Mouse (Mus musculus): ENCODE results near the gene Shisa6. TPM values are rescaled to one million over a fixed set of nuclear protein-coding genes. Genes with fewer than 3 reads are reported as not detected.

Gene Shisa6
- 0.70 and 1.5 TPM in 2 replicates for polyA plus RNA-seq (2014; fragmentation: Nextera tagmentation; extraction: Ambion mirVana)

DNA sequence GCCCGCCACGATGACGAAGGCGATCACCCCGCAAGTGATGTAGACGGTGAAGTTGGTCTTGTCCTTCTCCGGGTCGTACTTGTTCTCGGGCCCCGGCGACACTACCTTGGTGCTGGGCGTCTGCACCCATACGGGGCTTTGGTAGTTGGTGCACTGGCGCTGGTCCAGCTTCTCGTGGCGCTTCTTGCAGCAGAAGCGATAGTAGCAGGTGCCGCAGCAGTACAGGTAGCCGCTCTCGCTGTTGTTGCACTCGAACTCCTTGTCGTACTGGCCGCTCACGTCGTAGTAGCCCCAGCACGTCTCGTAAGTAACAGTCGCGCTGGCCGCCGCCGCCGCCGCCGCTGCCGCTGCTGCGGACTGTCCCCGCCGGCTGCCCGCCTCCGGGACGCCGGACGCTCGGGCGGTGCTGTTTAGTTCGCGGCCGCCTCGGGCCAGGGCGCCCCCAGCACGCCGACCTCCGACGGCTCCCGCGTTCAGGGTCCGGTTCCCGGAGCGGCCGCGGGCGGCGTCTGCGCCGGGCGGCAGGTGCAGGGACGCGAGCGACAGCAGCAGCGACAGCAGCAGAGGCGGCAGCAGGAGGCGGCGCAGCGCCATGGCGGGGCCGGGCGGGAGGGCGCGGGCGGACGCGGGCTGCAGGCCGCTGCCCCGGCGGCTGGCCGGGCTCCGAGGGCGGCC, at the start of gene Shisa6:
Gene Shisa6, minus strand, starts transcription at position 594 of the 675 bp plus-strand sequence.
- Histone ChIP-seq H3K27ac (ENCODE audit: low read depth, low read length) (0 out of 2 replicates have a peak within 1 kb of the TSS, but pooled peaks have one; percentile 8), H3K9ac (ENCODE audit: low read length) (peak within 1 kb of the TSS; percentile 64), H3K4me1 (ENCODE audit: control insufficient read depth, insufficient read depth, low read length) (no peaks in the 10 kb centered on the region), H3K4me2 (ENCODE audit: low read depth) (peak within 1 kb of the TSS; percentile 93), H3K27me3 (ENCODE audit: control insufficient read depth, insufficient read depth, low read length) (peaks cover 39% of the 10 kb centered on the region), H3K36me3 (ENCODE audit: control insufficient read depth, insufficient read depth, low read length) (no peaks in the 10 kb centered on the region), H3K9me3 (ENCODE audit: control insufficient read depth, low read length) (no peaks in the 10 kb centered on the region), H3K4me3 (ENCODE audit: low read depth, low read length) (peak within 1 kb of the TSS; percentile 59)
- DNase-seq (ENCODE audit: low spot score) (peak; percentile 57), ATAC-seq (ENCODE audit: insufficient read depth, low FRiP score, low TSS enrichment) (peak; percentile 75)
- WGBS, result under 1% methylated on average over 44 of the region's 89 CpGs

DNA sequence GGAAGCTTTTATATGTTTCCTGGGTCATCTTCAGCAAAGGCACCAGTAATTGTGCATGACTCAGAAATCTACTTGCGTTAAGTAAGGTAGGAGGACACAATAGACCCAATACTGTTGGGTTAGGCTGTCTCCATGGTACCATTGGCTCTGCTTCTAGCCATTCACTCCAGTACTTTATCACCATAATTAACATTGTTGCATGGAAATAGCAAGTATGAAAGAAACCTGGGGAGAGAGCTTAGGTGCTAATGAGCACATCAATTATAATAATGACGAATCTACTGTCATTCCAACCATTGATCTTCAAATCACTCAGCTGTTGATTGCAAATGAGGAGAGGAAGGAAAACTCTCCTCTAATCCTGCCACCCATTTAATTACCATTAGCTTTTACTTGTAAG, 48.1 kb upstream of the Shisa6 start:
- WGBS, result 7% methylated on average over 2 of the region's 2 CpGs
- no peaks in the 10 kb centered on the region for H3K9me3 ChIP-seq (ENCODE audit: control insufficient read depth, low read length)
- no peak overlapping the region for H3K4me3 ChIP-seq (ENCODE audit: low read depth, low read length)
- H3K4me2 ChIP-seq (ENCODE audit: low read depth), result no peak overlapping the region
- H3K27me3 ChIP-seq (ENCODE audit: control insufficient read depth, insufficient read depth, low read length), result no peaks in the 10 kb centered on the region
- no peak overlapping the region for H3K27ac ChIP-seq (ENCODE audit: low read depth, low read length)
- ATAC-seq (ENCODE audit: insufficient read depth, low FRiP score, low TSS enrichment), result no peak
- H3K36me3 ChIP-seq (ENCODE audit: control insufficient read depth, insufficient read depth, low read length), result no peaks in the 10 kb centered on the region
- DNase-seq (ENCODE audit: low spot score), result no peak
- H3K9ac ChIP-seq (ENCODE audit: low read length), result no peak overlapping the region
- no peaks in the 10 kb centered on the region for H3K4me1 ChIP-seq (ENCODE audit: control insufficient read depth, insufficient read depth, low read length)

GRCm38 (mm10) chr11:66569045-66569444, 43.3 kb upstream of the Shisa6 start:
- Histone ChIP-seq H3K9me3 (ENCODE audit: control insufficient read depth, low read length) (no peaks in the 10 kb centered on the region), H3K4me2 (ENCODE audit: low read depth) (no peak overlapping the region), H3K4me3 (ENCODE audit: low read depth, low read length) (no peak overlapping the region), H3K36me3 (ENCODE audit: control insufficient read depth, insufficient read depth, low read length) (no peaks in the 10 kb centered on the region), H3K27ac (ENCODE audit: low read depth, low read length) (no peak overlapping the region), H3K9ac (ENCODE audit: low read length) (no peak overlapping the region), H3K27me3 (ENCODE audit: control insufficient read depth, insufficient read depth, low read length) (peaks cover 11% of the 10 kb centered on the region), H3K4me1 (ENCODE audit: control insufficient read depth, insufficient read depth, low read length) (no peaks in the 10 kb centered on the region)
- 64% methylated on average over 4 of the region's 4 CpGs for WGBS
- DNase-seq (ENCODE audit: low spot score) (no peak), ATAC-seq (ENCODE audit: insufficient read depth, low FRiP score, low TSS enrichment) (no peak)

- Histone ChIP-seq H3K9me3 (ENCODE audit: control insufficient read depth, low read length) (no peaks in the 10 kb centered on the region), H3K27me3 (ENCODE audit: control insufficient read depth, insufficient read depth, low read length) (peaks cover 11% of the 10 kb centered on the region), H3K4me1 (ENCODE audit: control insufficient read depth, insufficient read depth, low read length) (no peaks in the 10 kb centered on the region), H3K9ac (ENCODE audit: low read length) (no peak overlapping the region), H3K4me3 (ENCODE audit: low read depth, low read length) (no peak overlapping the region), H3K36me3 (ENCODE audit: control insufficient read depth, insufficient read depth, low read length) (no peaks in the 10 kb centered on the region), H3K27ac (ENCODE audit: low read depth, low read length) (no peak overlapping the region), H3K4me2 (ENCODE audit: low read depth) (no peak overlapping the region)
- ATAC-seq (ENCODE audit: insufficient read depth, low FRiP score, low TSS enrichment) (no peak), DNase-seq (ENCODE audit: low spot score) (no peak)
- WGBS, result 22% methylated on average over 4 of the region's 4 CpGs
These were observed 42.6 kb upstream of the Shisa6 start for GRCm38 (mm10) chr11:66568386-66568791.

DNA sequence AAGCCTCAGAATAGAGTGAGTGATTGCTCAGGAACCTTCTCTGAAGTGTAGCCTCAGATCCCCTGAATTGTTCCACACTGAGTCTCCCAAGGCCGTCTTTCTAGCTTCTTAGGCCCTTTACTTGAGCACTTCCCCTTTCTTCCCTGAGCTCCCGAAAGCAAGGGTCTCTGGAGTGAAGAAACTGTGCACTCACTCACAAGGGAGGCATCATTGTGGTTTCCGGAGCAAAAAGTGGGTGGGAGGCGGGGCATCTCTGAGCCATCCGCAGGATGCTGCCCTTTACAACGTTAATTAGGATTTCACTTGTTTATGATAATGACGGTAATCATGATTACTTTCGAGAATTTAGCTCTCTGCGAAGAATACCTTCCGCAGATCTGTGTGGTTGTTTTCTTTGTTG, 41.6 kb upstream of the Shisa6 start:
- H3K36me3 ChIP-seq (ENCODE audit: control insufficient read depth, insufficient read depth, low read length), result no peaks in the 10 kb centered on the region
- WGBS, result 4% methylated on average over 10 of the region's 10 CpGs
- no peak overlapping the region for H3K9ac ChIP-seq (ENCODE audit: low read length)
- no peaks in the 10 kb centered on the region for H3K9me3 ChIP-seq (ENCODE audit: control insufficient read depth, low read length)
- no peak for DNase-seq (ENCODE audit: low spot score)
- H3K27ac ChIP-seq (ENCODE audit: low read depth, low read length), result no peak overlapping the region
- H3K4me3 ChIP-seq (ENCODE audit: low read depth, low read length), result no peak overlapping the region
- no peak for ATAC-seq (ENCODE audit: insufficient read depth, low FRiP score, low TSS enrichment)
- H3K4me1 ChIP-seq (ENCODE audit: control insufficient read depth, insufficient read depth, low read length), result no peaks in the 10 kb centered on the region
- no peak overlapping the region for H3K4me2 ChIP-seq (ENCODE audit: low read depth)
- H3K27me3 ChIP-seq (ENCODE audit: control insufficient read depth, insufficient read depth, low read length), result peaks cover 11% of the 10 kb centered on the region

GRCm38 (mm10) chr11:66562274-66562673, 36.5 kb upstream of the Shisa6 start:
- Histone ChIP-seq H3K27ac (ENCODE audit: low read depth, low read length) (no peak overlapping the region), H3K9me3 (ENCODE audit: control insufficient read depth, low read length) (no peaks in the 10 kb centered on the region), H3K4me2 (ENCODE audit: low read depth) (no peak overlapping the region), H3K27me3 (ENCODE audit: control insufficient read depth, insufficient read depth, low read length) (peaks cover 4% of the 10 kb centered on the region; the same call in 1 of the 2 replicates), H3K4me1 (ENCODE audit: control insufficient read depth, insufficient read depth, low read length) (no peaks in the 10 kb centered on the region), H3K4me3 (ENCODE audit: low read depth, low read length) (no peak overlapping the region), H3K36me3 (ENCODE audit: control insufficient read depth, insufficient read depth, low read length) (no peaks in the 10 kb centered on the region), H3K9ac (ENCODE audit: low read length) (no peak overlapping the region)
- 82% methylated on average over 7 of the region's 7 CpGs for WGBS
- ATAC-seq (ENCODE audit: insufficient read depth, low FRiP score, low TSS enrichment) (no peak), DNase-seq (ENCODE audit: low spot score) (no peak)

- no peaks in the 10 kb centered on the region for H3K9me3 ChIP-seq (ENCODE audit: control insufficient read depth, low read length)
- no peak overlapping the region for H3K4me2 ChIP-seq (ENCODE audit: low read depth)
- no peaks in the 10 kb centered on the region for H3K36me3 ChIP-seq (ENCODE audit: control insufficient read depth, insufficient read depth, low read length)
- WGBS, result 60% methylated on average over 1 of the region's 1 CpGs
- H3K27me3 ChIP-seq (ENCODE audit: control insufficient read depth, insufficient read depth, low read length), result no peaks in the 10 kb centered on the region
- no peak for ATAC-seq (ENCODE audit: insufficient read depth, low FRiP score, low TSS enrichment)
- no peak overlapping the region for H3K9ac ChIP-seq (ENCODE audit: low read length)
- no peak overlapping the region for H3K4me3 ChIP-seq (ENCODE audit: low read depth, low read length)
- H3K4me1 ChIP-seq (ENCODE audit: control insufficient read depth, insufficient read depth, low read length), result no peaks in the 10 kb centered on the region
- H3K27ac ChIP-seq (ENCODE audit: low read depth, low read length), result no peak overlapping the region
- DNase-seq (ENCODE audit: low spot score), result no peak
These were observed 12.1 kb upstream of the Shisa6 start for GRCm38 (mm10) chr11:66537820-66538219.

DNA sequence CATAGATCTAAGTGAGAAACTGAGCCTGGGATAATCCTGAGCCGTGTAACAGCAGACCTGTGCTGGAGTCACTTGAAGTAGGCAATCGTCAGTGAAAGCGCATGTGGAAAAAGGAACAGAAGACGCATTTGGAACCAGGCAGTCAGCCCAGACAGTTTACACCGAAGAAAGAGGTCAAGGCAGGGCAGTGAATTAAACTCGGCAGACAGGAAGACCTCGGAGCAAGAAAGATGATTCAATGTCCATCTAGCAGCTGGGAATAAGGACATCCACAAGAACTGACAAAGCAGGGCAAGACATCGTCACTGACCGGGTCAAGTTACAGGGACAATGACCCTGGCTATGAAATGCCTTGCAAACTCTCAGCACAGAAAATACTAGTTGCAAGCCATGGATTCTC, 10.1 kb upstream of the Shisa6 start:
- ATAC-seq (ENCODE audit: insufficient read depth, low FRiP score, low TSS enrichment) (no peak), DNase-seq (ENCODE audit: low spot score) (no peak)
- Histone ChIP-seq H3K36me3 (ENCODE audit: control insufficient read depth, insufficient read depth, low read length) (no peaks in the 10 kb centered on the region), H3K9ac (ENCODE audit: low read length) (no peak overlapping the region), H3K27ac (ENCODE audit: low read depth, low read length) (no peak overlapping the region), H3K27me3 (ENCODE audit: control insufficient read depth, insufficient read depth, low read length) (no peaks in the 10 kb centered on the region), H3K9me3 (ENCODE audit: control insufficient read depth, low read length) (no peaks in the 10 kb centered on the region), H3K4me2 (ENCODE audit: low read depth) (no peak overlapping the region), H3K4me3 (ENCODE audit: low read depth, low read length) (no peak overlapping the region), H3K4me1 (ENCODE audit: control insufficient read depth, insufficient read depth, low read length) (no peaks in the 10 kb centered on the region)
- 84% methylated on average over 9 of the region's 9 CpGs for WGBS

- Histone ChIP-seq H3K4me3 (ENCODE audit: low read depth, low read length) (no peak overlapping the region), H3K9me3 (ENCODE audit: control insufficient read depth, low read length) (no peaks in the 10 kb centered on the region), H3K27ac (ENCODE audit: low read depth, low read length) (no peak overlapping the region), H3K4me1 (ENCODE audit: control insufficient read depth, insufficient read depth, low read length) (no peaks in the 10 kb centered on the region), H3K9ac (ENCODE audit: low read length) (no peak overlapping the region), H3K4me2 (ENCODE audit: low read depth) (no peak overlapping the region), H3K27me3 (ENCODE audit: control insufficient read depth, insufficient read depth, low read length) (no peaks in the 10 kb centered on the region), H3K36me3 (ENCODE audit: control insufficient read depth, insufficient read depth, low read length) (no peaks in the 10 kb centered on the region)
- ATAC-seq (ENCODE audit: insufficient read depth, low FRiP score, low TSS enrichment) (no peak), DNase-seq (ENCODE audit: low spot score) (no peak)
- 88% methylated on average over 4 of the region's 4 CpGs for WGBS
These were observed 9.4 kb upstream of the Shisa6 start for GRCm38 (mm10) chr11:66535156-66535555.
